Mouse (Mus musculus): Measurements from ENCODE around the gene Pdzd3. TPM values are rescaled to one million over a fixed set of nuclear protein-coding genes. Genes with fewer than 3 reads are reported as not detected.

Pdzd3 gene
- polyA plus RNA-seq, 1 experiment from 2014 or later, result 0.03 TPM

- no peaks in the 10 kb centered on the region for H3K27me3 ChIP-seq
- no peak for TF ChIP-seq CTCF (IDR thresholded peaks at IDR 0.05)
- no peak for ATAC-seq
- in situ Hi-C loops (cut with MboI; ENCODE audit: low pct_unique_long_range_greater_than_20kb), result no loop called here
- CTCF ChIA-PET, result no interaction called here
- no peak for DNase-seq (ENCODE audit: low read depth, low spot score)
- POLR2A ChIA-PET, result no interaction called here
Measured at GRCm38 (mm10) chr9:44209416-44209815, 41.9 kb downstream of the Pdzd3 start.

GRCm38 (mm10) chr9:44207840-44208239 is 43.4 kb downstream of the Pdzd3 start:
- TF ChIP-seq CTCF (IDR thresholded peaks at IDR 0.05), result no peak
- H3K27me3 ChIP-seq, result no peaks in the 10 kb centered on the region
- no peak for ATAC-seq
- ChIA-PET CTCF (no interaction called here), POLR2A (no interaction called here)
- DNase-seq (ENCODE audit: low read depth, low spot score), result no peak
- in situ Hi-C loops (cut with MboI; ENCODE audit: low pct_unique_long_range_greater_than_20kb), result no loop called here

DNA sequence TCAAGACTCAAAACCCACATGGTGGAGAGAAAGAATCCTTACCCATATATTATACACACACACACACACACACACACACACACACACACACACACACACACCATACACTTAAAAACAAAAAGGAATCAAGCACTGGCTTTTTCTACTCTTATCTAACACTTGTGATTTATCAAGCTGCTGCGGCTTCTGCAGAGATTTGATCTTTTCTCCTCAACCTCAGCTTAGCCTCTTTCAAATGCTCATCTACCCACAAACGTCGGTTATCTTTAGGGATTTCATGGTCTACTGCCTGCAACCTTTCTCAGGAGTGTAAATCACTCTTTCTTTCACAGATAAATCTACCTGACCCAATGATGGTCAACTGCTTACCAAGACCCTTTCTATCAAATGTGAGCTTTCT is 50.8 kb downstream of the Pdzd3 start:
- POLR2A ChIA-PET, result interaction anchor here (1.3 to 1.5 kb wide), 2 partner anchors 11 to 37 kb away, joined by 3 read pairs; no protein-coding TSS in a partner anchor
- CTCF ChIA-PET, result interaction anchor here (1.0 to 2.5 kb wide), 4 partner anchors 15 to 28 kb away, joined by 3 to 6 read pairs (median 3); no protein-coding TSS in a partner anchor
- DNase-seq (ENCODE audit: low read depth, low spot score) (no peak), ATAC-seq (no peak)
- in situ Hi-C loops (cut with MboI; ENCODE audit: low pct_unique_long_range_greater_than_20kb), result no loop called here
- no peaks in the 10 kb centered on the region for H3K27me3 ChIP-seq
- no peak for TF ChIP-seq CTCF (IDR thresholded peaks at IDR 0.05)

GRCm38 (mm10) chr9:44199580-44199979 is 51.7 kb downstream of the Pdzd3 start:
- in situ Hi-C loops (cut with MboI; ENCODE audit: low pct_unique_long_range_greater_than_20kb), result no loop called here
- no peak for TF ChIP-seq CTCF (IDR thresholded peaks at IDR 0.05)
- DNase-seq (ENCODE audit: low read depth, low spot score) (no peak), ATAC-seq (no peak)
- ChIA-PET POLR2A (interaction anchor here (1.5 kb wide), 1 partner anchor 36 kb away, joined by 3 read pairs; no protein-coding TSS in a partner anchor), CTCF (interaction anchor here (1.4 to 2.5 kb wide), 2 partner anchors 19 to 23 kb away, joined by 3 to 6 read pairs; no protein-coding TSS in a partner anchor)
- no peaks in the 10 kb centered on the region for H3K27me3 ChIP-seq

- TF ChIP-seq CTCF (IDR thresholded peaks at IDR 0.05), result no peak
- ATAC-seq (no peak), DNase-seq (ENCODE audit: low read depth, low spot score) (no peak)
- no peaks in the 10 kb centered on the region for H3K27me3 ChIP-seq
- ChIA-PET CTCF (interaction anchor here (0.6 to 2.5 kb wide), 4 partner anchors 13 to 22 kb away, joined by 3 to 6 read pairs (median 4); no protein-coding TSS in a partner anchor), POLR2A (no interaction called here)
- in situ Hi-C loops (cut with MboI; ENCODE audit: low pct_unique_long_range_greater_than_20kb), result no loop called here
Measured at GRCm38 (mm10) chr9:44199166-44199565, 52.1 kb downstream of the Pdzd3 start.

Other genes with a start within 250 kb of the Pdzd3 start
- gene Thy1, start 208.1 kb downstream of the Pdzd3 start, polyA plus RNA-seq (2021), result not detected
- 1.7 TPM for gene Usp2, start 184.4 kb downstream of the Pdzd3 start, polyA plus RNA-seq (2021)
- 0.12 TPM for gene Mfrp, start 149.7 kb downstream of the Pdzd3 start, polyA plus RNA-seq (2021)
- 0.15 TPM for gene C1qtnf5, start 144.2 kb downstream of the Pdzd3 start, polyA plus RNA-seq (2021)
- gene Gm49380, start 138.0 kb downstream of the Pdzd3 start, polyA plus RNA-seq (2021), result 0.08 TPM
- gene Rnf26, start 138.0 kb downstream of the Pdzd3 start, polyA plus RNA-seq (2021), result 38.4 TPM
- 72.8 TPM for gene Mcam, start 117.0 kb downstream of the Pdzd3 start, polyA plus RNA-seq (2021)
- 20.2 TPM for gene Cbl, start 17.4 kb downstream of the Pdzd3 start, polyA plus RNA-seq (2021)
- not detected for gene Ccdc153, start 10.8 kb downstream of the Pdzd3 start, polyA plus RNA-seq (2021)
- 1.3 TPM for gene Nlrx1, start 17.1 kb upstream of the Pdzd3 start, polyA plus RNA-seq (2021)
- gene Abcg4, start 37.1 kb upstream of the Pdzd3 start, polyA plus RNA-seq (2021), result 0.04 TPM
- 18.1 TPM for gene Hinfp, start 54.2 kb upstream of the Pdzd3 start, polyA plus RNA-seq (2021)
- gene C2cd2l, start 68.8 kb upstream of the Pdzd3 start, polyA plus RNA-seq (2021), result 29.5 TPM
- 37.0 TPM for gene Dpagt1, start 74.5 kb upstream of the Pdzd3 start, polyA plus RNA-seq (2021)
- 80.2 TPM for gene H2afx, start 83.2 kb upstream of the Pdzd3 start, polyA plus RNA-seq (2021)
- 46.8 TPM for gene Hmbs, start 92.8 kb upstream of the Pdzd3 start, polyA plus RNA-seq (2021)
- gene Vps11, start 110.2 kb upstream of the Pdzd3 start, polyA plus RNA-seq (2021), result 46.5 TPM
- 190 TPM for gene Hyou1, start 128.0 kb upstream of the Pdzd3 start, polyA plus RNA-seq (2021)
- 28.7 TPM for gene Slc37a4, start 145.4 kb upstream of the Pdzd3 start, polyA plus RNA-seq (2021)
- 764 TPM for gene Rps25, start 155.7 kb upstream of the Pdzd3 start, polyA plus RNA-seq (2021)
- gene Trappc4, start 156.1 kb upstream of the Pdzd3 start, polyA plus RNA-seq (2021), result 66.3 TPM
- 30.5 TPM for gene Ccdc84, start 167.1 kb upstream of the Pdzd3 start, polyA plus RNA-seq (2021)
- gene Foxr1, start 189.7 kb upstream of the Pdzd3 start, polyA plus RNA-seq (2021), result not detected
- gene Upk2, start 203.5 kb upstream of the Pdzd3 start, polyA plus RNA-seq (2021), result not detected
- 40.4 TPM for gene Bcl9l, start 231.4 kb upstream of the Pdzd3 start, polyA plus RNA-seq (2021)

Data from Patski (cell line).